Mouse (Mus musculus) R1 (cell line): ENCODE measurements around the gene Akna.

ENCODE experiments used
- DNase-seq: peaks from one replicate; pipeline ENCODE4 v3.0.0-alpha.2; 2018; ENCODE audit warnings: low read depth, low spot score

Gene Akna

GRCm38 (mm10) chr4:63319566-63319965, 83.6 kb downstream of the Akna start:
- peak; percentile 30 for DNase-seq
